Mouse (Mus musculus) monocyte, adult 2 months (primary cell): Measurements from ENCODE around the gene Grasp.
A peak's percentile ranks its signal among the peaks of the same experiment; 100 is the strongest.

Experiments used
- DNase-seq, 2 experiments: peaks; one replicate each; pipeline ENCODE4 v3.0.0; 2022; ENCODE audit warnings: low spot score in 2 of 2, low read depth in 1 of 2

Gene Grasp

DNA sequence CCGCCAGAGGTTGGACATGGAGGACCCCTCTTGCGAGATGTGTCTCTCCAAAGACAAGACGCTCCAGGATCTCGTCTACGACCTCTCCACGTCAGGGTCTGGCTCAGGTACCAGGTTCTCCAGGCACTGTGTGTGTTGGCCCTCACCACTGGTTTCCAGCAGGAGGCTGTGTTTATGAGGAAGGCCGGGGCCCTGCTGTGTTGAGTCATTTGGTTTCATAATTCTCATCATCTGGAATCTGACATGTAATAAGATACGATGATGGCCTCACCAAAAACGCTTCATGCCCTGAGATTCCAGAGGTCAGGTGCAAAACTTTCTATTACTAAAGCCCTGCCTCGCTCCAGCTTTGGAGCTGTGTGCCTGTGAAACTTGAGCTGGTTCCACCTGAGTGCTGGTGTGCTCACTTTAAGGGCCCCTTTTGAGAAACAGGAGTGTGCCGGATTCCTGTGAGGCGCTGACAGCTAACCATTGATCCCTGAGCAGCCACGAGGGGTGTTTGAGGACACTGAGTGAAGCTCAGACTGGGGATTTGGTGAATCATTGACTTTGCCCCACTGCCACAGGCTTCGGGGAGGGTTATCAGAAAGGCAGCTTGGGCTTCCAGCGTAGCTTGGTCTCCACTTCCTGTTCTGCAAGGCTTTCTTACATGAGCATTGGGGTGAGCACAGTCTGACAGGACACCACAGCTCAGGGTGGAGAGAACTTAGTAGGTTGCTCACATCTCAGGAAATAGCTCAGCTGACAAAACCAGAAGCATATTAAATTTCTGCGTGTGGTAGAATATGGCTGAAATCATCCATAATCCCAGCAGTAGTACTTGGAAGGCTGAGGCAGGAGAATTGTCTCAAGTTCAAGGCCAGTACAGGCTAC, 28.8 kb upstream of the Grasp start:
- no peak for DNase-seq

DNA sequence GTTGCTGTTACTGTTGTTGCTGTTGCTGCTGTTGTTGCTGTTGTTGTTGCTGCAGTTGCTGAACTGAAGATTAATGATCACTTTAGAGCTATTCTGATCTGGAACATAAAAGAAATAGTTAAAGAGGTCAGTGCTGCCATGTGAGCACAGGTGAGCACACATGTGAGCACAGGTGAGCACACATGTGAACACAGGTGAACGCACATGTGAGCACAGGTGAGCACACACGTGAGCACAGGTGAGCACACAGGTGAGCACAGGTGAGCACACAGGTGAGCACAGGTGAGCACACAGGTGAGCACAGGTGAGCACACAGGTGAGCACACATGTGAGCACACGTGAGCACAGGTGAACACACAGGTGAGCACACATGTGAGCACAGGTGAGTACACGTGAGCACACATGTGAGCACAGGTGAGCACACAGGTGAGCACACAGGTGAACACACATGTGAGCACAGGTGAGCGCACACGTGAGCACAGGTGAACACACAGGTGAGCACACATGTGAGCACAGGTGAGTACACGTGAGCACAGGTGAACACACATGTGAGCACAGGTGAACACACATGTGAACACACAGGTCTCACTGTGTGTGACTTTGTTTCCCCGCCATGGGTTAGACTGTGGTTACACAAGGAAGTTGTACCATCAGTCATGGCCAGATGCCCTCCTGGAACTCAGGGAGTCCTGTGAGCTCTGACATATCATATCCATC, 27.8 kb upstream of the Grasp start:
- DNase-seq: no peak

DNA sequence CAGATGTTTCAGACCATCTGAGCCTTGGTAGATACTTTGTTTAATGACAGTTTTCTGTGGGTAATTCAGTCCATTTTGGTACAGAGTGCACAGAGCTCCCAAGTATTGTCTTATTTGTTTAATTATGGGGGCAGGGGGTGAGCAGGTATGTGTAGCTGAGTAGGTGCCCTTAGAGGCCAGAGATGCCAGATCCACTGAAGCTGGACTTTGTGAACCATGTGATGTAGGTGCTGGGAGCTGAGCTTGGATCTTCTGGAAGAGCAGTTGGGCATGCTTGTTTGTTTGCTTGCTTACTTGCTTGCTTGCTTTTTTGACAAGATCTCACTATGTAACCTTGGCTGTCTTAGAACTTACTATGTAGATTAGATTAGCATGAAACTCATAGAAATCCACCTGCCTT, 27.0 kb upstream of the Grasp start:
- DNase-seq: no peak

DNA sequence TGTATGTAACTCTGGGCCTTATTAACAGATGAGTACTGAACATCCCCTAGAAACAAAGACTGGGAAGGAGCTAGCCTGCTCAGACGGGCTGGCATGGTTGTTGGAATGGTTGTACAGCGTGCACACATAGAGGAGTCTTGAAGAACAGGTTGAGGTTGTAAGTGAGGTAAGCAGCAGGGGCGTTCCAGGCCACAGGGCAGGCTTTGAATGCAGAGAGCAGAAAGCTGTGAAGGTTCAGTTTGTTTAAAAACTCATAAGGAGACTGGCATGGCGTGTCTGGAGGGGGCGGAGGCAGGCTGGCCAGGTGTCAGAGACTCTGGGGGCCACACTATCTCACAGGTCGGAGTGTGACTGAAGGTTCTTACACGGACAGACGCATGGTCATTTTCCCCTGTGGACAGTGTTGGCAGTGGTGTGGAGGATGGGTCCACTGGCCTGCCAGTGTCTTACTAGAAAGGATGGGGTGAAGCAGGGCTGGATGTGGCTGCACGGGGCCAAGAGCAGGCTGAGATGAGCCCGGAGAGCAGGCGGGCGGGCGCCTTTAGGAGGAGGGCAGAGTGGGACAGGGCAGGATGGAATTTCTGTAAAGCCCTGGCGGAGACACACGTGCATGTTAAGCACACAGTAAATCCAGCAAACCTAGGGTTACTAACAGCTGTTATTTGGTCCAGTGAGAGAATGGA, 26.4 kb upstream of the Grasp start:
- DNase-seq: no peak

DNA sequence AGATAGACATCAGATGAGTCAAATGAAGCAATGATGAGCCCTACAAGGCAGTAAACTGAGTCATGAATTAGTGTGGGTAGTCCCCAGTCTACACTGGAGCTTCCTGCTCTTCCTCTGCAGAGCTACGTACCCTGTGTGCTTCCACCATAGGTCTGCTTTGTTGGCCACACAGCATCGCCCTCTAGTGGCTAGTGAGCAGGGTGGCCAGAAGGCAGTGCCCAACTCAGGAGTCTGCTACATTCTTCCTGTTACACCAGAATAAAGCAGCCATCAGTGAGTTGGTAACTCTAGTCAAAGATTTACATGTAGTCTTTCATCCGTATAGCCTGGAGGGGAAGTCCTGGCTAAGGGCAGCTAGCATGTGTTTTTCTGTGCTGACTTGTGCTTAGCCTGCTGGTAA, 25.8 kb upstream of the Grasp start:
- DNase-seq: peak in 1 of 2 experiments; percentile 58

DNA sequence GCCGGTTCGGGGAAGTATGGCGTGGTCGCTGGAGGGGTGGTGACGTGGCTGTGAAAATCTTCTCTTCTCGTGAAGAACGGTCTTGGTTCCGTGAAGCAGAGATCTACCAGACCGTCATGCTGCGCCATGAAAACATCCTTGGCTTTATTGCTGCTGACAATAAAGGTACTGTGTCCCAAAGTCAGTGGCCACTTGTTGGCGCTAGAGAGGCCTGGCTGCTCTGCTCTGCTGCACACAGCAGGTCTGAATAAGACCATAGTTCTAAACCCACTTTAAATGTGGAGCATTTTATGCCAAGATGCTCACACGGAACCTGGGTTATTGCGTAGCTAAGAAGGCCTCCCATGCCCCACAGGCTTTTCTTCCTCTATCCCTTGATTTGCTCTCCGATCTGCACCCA, 25.1 kb upstream of the Grasp start:
- no peak for DNase-seq

DNA sequence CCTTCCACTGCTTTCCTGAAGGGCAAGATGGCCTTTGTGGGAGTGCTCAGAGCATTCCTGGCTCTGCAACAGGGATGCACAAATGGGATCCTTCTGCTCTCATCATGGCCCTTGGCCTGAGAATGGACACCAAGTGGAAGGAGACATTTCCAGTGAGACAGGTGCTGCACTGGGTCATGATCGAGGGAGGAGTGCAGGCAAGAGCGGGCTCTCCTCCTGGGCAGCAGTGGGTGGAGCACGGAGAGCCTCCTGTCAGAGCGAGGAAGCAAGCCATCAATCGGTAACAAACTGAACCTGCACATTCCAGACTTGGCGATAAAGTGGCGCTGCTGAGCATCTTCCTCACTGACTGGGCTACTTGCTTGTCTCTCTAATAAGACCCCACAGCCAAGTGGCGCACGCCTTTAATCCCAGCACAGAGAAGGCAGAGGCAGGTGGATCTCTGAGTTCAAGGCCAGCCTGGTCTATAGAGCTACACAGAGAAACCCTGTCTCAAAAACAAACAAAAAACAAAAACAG, 23.2 kb upstream of the Grasp start:
- DNase-seq: no peak

DNA sequence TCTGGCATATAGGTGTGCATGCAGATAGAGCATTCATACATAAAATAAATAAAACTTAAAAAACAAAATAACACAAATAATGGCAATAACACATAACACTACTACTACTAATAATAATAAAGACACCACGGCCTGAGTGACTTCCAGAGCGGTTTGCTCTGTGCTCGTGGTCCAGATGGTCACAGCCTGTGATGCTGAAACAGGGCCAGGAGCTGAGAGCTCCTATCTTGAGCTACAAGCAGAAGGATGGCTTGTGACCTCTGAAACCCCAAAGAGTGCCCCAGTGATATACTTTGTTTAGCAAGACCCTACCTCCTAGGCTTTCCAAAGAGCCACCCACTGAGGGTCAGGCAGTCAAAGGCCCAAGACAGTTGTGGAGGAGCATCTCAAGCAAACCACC, 22.6 kb upstream of the Grasp start:
- no peak for DNase-seq

DNA sequence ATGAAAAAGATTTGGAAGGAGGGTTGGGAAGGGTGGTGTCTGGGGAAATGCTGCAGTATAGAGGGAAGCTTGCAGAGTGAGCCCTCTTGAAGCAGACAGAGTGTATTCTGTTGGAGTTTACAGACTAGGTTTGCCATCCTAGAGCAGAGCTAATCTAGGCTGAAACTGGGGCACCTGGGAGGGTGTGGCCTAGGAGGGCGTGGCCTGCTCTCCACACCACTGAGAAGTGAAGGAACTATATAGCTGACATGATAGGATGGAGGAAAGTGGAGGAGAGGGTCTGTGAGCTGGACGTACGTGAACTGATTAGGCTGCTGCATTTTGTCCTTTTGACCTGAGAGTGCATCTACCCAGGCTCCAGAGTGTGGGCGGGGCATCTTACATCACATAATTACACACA, 20.3 kb upstream of the Grasp start:
- no peak for DNase-seq

DNA sequence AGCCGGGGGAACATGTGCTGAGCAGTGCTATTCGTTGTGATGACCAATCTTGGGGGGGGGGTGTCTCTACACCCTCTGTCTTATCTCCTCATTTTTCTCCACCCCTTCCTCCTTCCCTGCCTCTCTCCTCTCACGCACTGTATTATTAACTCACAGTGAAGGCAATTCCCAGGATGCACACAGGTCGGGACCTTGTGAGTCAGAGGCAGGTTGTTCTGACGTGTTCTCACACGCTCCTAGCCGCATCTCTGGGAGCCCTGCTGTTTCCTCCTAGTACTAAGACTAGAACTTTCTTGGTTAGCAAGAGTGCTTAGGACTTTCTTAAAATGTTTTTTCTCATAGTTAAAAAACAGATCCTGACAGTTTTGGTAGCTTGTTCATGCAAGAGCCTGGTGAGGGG, 19.2 kb upstream of the Grasp start:
- no peak for DNase-seq

DNA sequence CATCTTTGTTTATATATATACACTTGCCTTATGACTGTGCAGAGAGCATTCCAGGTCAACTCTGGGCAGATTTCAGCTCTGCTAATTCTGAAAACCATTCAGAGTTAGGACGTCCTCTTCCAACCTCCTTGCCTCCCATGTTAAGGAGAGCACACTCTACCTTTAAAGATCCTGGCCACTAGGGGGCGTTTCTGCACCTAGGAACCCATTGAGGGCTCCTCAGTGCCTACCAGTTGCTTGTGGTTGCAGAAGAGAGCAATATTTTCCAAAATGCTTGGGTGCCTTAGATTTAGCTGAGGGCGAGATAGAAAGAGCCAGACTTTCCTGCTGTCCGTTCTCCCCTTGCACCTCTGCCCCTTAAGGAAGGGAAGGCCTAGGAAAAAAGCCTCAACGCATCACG, 13.8 kb upstream of the Grasp start:
- DNase-seq: peak in 1 of 2 experiments; percentile 27

DNA sequence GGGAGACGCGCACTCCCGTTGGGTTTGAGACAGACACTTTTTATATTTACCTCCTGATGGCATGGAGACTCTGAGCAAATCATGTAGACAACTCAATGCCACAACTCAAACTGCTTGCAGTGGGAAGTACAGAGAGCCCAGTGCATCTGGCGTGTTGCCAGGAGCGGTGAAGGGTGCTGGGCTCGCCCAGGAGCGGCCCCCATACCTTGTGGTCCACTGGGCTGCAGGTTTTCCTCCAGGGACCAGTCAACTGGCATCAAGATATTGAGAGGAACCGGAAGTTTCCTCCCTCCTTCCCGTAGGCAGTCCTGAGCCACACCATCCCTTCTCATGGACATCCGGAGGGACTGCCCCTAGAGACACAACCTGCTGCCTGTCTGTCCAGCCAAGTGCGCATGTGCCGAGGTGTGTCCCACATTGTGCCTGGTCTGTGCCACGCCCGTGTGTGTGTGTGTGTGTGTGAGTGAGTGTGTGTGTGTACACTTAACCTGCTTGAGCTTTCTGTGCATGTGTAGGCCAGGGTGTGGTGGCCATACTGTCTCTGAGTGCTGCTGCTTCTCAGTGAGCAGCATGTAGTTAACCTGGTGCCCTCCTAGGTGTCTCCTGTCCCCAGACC, 12.9 kb upstream of the Grasp start:
- no peak for DNase-seq

DNA sequence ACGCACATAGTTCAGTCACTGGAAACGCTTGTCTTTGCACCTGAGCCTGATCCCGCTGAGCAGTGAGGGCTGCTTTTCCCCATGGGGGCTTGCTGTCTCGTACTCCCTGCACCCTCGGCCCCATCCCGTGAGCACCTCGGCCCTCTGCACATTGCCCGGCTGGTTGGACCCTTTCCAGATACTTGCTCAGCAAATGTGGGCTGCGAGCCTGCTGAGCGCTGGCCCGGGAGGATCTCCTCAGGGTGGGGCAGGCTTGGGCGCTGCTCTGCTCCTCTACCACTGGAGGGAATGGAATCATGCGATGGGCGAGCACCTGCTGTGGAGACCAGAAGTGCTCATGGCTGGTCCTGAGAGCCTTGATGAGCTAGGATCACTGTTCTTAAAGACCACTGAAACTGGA, 11.6 kb upstream of the Grasp start:
- no peak for DNase-seq

DNA sequence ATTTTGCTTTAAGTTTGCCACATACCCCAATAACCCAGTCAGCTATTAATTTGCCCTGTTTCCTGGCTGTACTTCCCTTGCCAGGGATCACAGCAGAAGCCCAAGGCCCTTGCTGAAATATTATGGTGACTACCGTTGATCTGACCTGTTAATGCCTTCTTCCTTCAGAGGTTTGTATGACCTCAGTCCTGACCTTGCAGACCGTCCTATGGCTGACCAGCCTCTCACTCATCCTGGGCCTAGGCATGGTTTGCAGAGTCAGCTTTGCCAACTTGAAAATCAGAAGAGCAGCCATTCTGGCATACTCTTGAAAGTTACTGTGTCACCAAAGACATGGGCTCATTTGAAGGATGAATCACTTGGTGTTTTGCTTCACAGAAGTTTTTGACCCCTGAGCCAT, 8.9 kb upstream of the Grasp start:
- DNase-seq: no peak

DNA sequence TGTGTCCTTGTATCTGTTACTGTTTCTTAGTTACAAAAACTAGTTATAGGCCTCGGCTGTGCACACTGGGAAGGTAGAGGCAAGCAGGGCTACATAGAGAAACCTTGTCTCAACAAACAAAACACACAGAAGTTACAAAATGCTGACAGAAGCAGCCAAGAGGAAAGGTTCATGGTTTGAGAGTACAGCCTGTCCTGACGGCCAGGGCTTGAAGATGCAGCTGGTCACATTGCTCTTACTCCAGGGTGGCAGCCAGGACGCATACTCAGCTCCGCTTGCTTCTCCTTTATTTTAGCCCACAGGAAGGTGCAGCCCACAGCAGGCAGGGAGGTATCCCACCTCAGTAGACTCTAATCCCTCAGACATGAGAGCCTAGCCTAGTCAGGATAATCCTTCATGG, 8.0 kb upstream of the Grasp start:
- DNase-seq: no peak

DNA sequence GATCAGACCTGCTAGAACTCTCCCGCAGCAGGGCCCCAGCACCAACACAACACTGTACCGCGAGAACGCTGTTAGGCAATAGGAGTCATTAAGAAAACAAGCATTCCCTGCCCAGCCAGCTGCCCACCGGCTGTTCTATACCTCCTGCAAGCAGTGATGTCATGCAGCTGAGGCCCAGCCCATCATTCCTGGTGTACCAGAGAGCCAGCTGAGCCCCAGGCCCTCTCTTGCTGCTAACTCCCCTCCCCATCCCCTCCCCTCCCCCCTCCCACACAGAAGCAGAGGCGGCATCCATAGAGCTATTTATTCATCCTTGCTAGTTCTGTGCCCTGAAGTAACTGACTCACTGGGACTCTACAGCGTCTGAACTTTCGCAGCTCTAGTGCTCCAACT, 3.1 kb upstream of the Grasp start:
- DNase-seq: no peak

DNA sequence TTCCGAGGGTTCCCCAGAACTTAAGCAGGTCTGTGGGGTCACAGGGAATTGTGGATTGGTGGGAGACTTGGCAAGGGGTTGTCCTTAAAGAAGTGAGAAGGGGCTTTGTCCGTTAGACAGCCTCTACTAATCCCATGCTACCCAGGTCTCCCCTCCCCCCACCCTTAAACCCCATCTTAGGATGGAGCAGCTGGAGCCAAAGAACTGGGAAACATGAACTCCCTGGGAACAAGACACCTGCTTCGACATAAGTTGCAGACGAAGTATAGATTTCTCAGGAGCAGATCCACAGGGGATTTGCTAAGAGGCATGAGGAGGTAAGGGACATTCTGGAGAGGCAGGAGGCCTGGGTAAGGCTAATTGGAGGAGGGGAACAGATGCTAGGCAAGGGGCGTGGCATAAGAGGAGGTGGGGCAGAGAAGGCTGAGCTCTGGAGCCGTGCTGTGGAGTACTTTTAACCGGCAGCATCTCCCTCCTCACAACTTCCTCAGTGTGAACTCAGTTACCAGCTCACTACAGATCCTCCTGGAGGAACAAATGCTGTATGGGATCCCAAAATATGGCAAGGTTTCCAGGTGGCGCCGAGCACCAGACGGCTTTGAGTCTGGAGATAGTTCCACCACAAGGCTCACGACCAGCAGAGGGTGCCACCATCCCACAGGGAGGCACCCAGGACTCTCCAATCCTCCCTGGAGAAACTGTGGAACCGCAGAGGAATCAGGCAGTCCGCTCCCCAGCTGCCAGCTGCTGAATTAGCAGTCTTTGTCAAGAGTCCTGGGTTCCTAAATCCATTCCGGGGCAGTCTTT, 2.5 kb upstream of the Grasp start:
- DNase-seq: peak in 1 of 2 experiments; percentile 72

DNA sequence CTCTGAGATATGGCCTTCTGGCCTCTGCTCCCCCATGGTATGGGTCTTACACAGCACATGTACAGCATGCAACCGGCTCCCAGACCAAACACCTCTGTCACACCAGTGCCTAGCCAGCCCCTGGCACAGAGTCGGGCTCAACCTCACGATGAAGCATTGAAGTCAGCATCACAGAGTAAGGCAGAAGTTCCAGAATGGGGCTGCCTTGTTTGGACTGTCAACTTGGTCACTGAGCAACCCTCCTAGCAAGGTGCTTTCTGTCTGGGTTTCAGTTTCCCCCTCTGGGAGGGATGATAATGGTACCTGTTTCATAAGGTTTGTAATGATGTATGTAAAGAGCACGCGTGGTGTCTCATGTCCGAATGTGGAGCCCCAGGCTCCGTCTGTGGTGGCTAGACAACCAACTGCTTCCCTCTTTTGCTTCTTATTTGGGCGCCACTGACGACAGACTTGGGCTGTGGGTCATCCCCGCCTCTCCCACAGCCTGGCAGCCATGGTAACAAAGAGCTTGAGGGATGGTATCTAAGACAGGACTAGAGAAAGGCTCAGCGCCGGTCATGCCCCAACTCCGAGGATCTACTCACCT, 998 bp upstream of the Grasp start:
- peak in 1 of 2 experiments; percentile 61 for DNase-seq

DNA sequence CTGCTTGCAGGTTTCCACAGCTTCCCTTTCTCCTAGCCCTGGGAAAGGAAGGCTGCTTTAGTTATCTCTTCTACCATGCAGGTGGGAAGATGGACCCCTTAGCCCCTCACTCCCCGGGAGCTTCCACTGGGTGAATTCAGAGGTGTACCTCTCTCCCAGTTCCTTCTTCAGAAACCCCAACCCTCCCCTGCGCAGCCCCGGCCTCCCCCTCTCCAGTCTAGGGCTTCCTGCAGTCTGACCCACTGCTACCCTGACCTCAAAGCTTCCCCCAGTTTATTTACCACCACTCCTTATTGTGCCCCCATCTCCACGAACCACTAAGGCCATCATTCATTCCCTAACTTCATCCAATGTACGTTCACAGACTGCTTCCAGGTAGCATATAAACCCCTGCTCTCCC, 392 bp upstream of the Grasp start:
- no peak for DNase-seq

DNA sequence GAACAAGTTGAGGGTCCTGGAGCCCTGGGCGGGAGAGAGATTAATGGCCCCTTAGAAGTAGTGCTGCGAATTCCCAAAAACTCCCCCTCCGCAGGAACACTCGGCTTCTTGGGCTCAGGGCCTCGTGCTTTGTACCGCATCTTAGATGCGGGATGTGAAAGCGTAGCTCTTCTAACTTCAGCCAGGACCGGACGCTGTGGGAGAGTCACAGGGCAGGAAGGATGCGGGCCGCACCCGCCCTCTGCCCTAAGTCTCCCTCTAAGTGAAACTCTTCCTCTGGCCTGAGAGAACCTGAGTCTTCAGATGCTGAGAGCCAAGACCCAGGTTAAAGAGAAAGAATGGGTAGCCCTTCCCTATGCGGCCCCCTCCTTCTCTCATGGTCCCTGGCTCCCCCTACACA, 989 bp downstream of the Grasp start:
- DNase-seq: no peak
